Mouse (Mus musculus): Measurements from ENCODE around the gene Rabep2. TPM values are rescaled to one million over a fixed set of nuclear protein-coding genes. Genes with fewer than 3 reads are reported as not detected.

Rabep2 gene
- total and polyA plus RNA-seq, 3 experiments: 33.7 to 38.5 (median 35.7) TPM

DNA sequence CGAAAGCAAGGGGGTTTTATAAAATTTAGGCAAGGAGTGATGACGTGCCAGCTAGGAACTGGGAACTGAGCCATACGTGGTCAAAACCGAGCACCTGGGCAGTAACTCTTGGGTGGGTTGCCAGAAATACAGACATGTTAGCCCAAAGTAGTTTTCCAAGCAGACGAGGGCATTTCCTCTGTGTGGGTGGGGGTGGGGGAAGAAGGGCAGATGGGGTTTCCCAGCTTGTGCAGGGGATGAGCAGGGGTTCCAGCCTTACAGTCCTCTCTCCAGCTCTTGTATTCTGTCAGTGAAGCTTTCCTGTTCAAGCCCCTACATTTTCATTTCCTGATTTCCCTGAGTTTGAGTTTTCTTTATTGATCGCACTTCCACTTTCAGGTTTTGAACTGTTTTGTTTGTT is 4.4 kb upstream of the Rabep2 start:
- DNase-seq (ENCODE audit: extremely low read depth): peak; percentile 51
- no peaks in the 10 kb centered on the region for H3K27me3 ChIP-seq (replicated peaks)
- H3K36me3 ChIP-seq (replicated peaks in 1 of 2; ENCODE audit: control insufficient read depth in 1 of 2, insufficient read depth in 1 of 2, low read length in 1 of 2): peaks cover 0 to 17% of the 10 kb centered on the region in 2 experiments
- H3K4me2 ChIP-seq (ENCODE audit: insufficient read depth, low read depth, poor library complexity, severe bottlenecking): peak overlapping the region; percentile 78; the same call in 1 of the 2 replicates
- dilution Hi-C loops (cut with MboI; ENCODE audit: extremely low pct_ligation_motif_present, extremely low pct_unique_long_range_greater_than_20kb, low sequenced_read_pairs): no loop called here
- TF ChIP-seq ETS1 (conservative IDR thresholded peaks at IDR 0.05; ENCODE audit: low read depth, low read length) (peak; percentile 47), ELF1 (IDR thresholded peaks at IDR 0.05; ENCODE audit: low read depth, low read length) (peak; percentile 51), TCF12 (IDR thresholded peaks at IDR 0.05; ENCODE audit: low read depth, low read length) (0 out of 2 replicates have a peak, but pooled peaks have one; percentile 43), MEF2A (IDR thresholded peaks at IDR 0.05; ENCODE audit: borderline replicate concordance, low read depth, low read length) (no peak; the same call in 1 of the 2 replicates), POLR2AphosphoS2 (IDR thresholded peaks at IDR 0.05; ENCODE audit: low read depth, low read length) (no peak), CTCF (conservative IDR thresholded peaks at IDR 0.05 in 1 of 2, IDR thresholded peaks at IDR 0.05 in 1 of 2; ENCODE audit: low read depth in 2 of 2, low read length in 2 of 2) (no peak), RAD21 (IDR thresholded peaks at IDR 0.05; ENCODE audit: low read depth, low read length) (no peak), UBTF (IDR thresholded peaks at IDR 0.05; ENCODE audit: low read depth, low read length) (no peak), BHLHE40 (IDR thresholded peaks at IDR 0.05; ENCODE audit: low read depth, low read length) (0 out of 2 replicates have a peak, but pooled peaks have one; percentile 27), POLR2A (IDR thresholded peaks at IDR 0.05; ENCODE audit: low read depth, low read length) (no peak), JUN (IDR thresholded peaks at IDR 0.05; ENCODE audit: insufficient read depth, low read depth, low read length) (no peak), IRF4 (IDR thresholded peaks at IDR 0.05; ENCODE audit: low read depth, low read length) (peak; percentile 74), JUND (conservative IDR thresholded peaks at IDR 0.05; ENCODE audit: low read depth, low read length) (no peak), MAX (IDR thresholded peaks at IDR 0.05; ENCODE audit: low read length) (no peak), EP300 (IDR thresholded peaks at IDR 0.05; ENCODE audit: low read length) (peak; percentile 70), USF2 (conservative IDR thresholded peaks at IDR 0.05; ENCODE audit: low read depth, low read length) (no peak), GABPA (IDR thresholded peaks at IDR 0.05; ENCODE audit: insufficient replicate concordance, low read depth, low read length) (no peak), ZC3H11A (IDR thresholded peaks at IDR 0.05; ENCODE audit: low read depth, low read length) (no peak), NELFE (IDR thresholded peaks at IDR 0.05; ENCODE audit: low read depth, low read length) (no peak), RCOR1 (conservative IDR thresholded peaks at IDR 0.05; ENCODE audit: low read depth, low read length) (no peak), MXI1 (IDR thresholded peaks at IDR 0.05; ENCODE audit: low read depth, low read length) (no peak), PAX5 (IDR thresholded peaks at IDR 0.05; ENCODE audit: low read length) (no peak), MAFK (IDR thresholded peaks at IDR 0.05; ENCODE audit: insufficient replicate concordance, low read length) (no peak), MYC (IDR thresholded peaks at IDR 0.05; ENCODE audit: low read depth, low read length) (no peak), CHD2 (IDR thresholded peaks at IDR 0.05; ENCODE audit: low read length) (no peak)
- H3K4me3 ChIP-seq (replicated peaks in 1 of 3; ENCODE audit: low read depth in 2 of 3, low read length in 2 of 3, poor library complexity in 1 of 3): no peak overlapping the region
- in situ Hi-C loops (cut with MboI; ENCODE audit: low pct_ligation_motif_present, low pct_unique_long_range_greater_than_20kb, low sequenced_read_pairs): no loop called here
- H3K27ac ChIP-seq (ENCODE audit: insufficient read depth, low read depth): peak overlapping the region; percentile 28; the same call in 1 of the 2 replicates
- no peaks in the 10 kb centered on the region for H3K79me2 ChIP-seq (replicated peaks; ENCODE audit: control insufficient read depth, extremely low read depth, insufficient read depth, poor library complexity, severe bottlenecking)
- H3K9me3 ChIP-seq (replicated peaks; ENCODE audit: low read length): peaks cover 19% of the 10 kb centered on the region
- H3K9ac ChIP-seq (ENCODE audit: insufficient read depth, low read depth): peak overlapping the region; percentile 61; the same call in 1 of the 2 replicates
- peaks cover 6 to 37% of the 10 kb centered on the region in 2 experiments; a peak in 3 of 4 replicates for H3K4me1 ChIP-seq (ENCODE audit: control insufficient read depth in 1 of 2, insufficient read depth in 2 of 2)

All from CH12.LX (cell line).